12 mouse cellular contexts compared by ENCODE assay signal in the genomic region with DNA sequence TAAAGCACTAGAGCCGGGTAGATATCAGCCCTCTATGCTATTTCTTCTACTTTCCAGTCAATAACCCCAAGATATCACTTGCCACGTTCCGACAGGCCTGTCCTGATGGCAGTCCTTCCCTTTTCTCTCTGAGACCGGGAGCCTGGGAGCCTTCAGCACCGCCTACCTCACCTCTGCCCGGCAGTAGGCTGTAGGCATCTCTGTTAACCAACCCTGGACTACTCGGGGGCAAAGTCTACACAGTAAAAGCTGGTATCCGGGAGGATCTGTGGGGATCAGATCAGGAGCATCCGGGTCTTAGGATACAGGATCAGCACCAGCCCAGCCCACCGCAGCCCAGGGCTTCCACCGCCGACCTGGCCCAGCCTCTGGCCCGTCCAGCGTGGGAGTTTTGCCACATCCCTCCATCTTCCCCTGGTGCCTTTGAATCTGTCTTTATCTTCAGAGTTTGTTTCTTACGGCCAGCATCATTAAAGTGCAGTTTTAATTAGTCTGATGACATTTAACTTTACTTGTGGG. TPM values are rescaled to one million over a fixed set of nuclear protein-coding genes. Genes with fewer than 3 reads are reported as not detected.
A peak's percentile ranks its signal among the peaks of the same experiment; 100 is the strongest.
DNase-seq lines count a peak whose midpoint lies in the region; ATAC-seq and TF ChIP-seq lines count a peak whose summit lies in the region.
"Had no signal": no experiment of that assay in that cellular context is flagged by ENCODE, and none has a peak within 500 bp of the region (broad histone marks: within the 10 kb centered on the region; RNA-seq: fewer than 3 reads in every experiment).

No protein-coding gene starts in this region.

- H3K27ac ChIP-seq in heart, embryonic 11.5 days (ENCODE audit: low read depth, low read length), result peak overlapping the region; percentile 79; the same call in 1 of the 2 replicates
- no peak overlapping the region for H3K27ac ChIP-seq in midbrain, embryonic 11.5 days (ENCODE audit: low read depth, low read length)
- H3K27ac ChIP-seq in midbrain, postnatal 0 days (ENCODE audit: low read depth, low read length), result no peak overlapping the region
- H3K27ac ChIP-seq in stomach, embryonic 15.5 days, result no peak overlapping the region

- no peak for TF ChIP-seq CTCF in midbrain, postnatal 0 days (IDR thresholded peaks at IDR 0.05)

- no peaks in the 10 kb centered on the region for H3K9me3 ChIP-seq in heart, embryonic 11.5 days (replicated peaks; ENCODE audit: control insufficient read depth, low read length)
- no peaks in the 10 kb centered on the region for H3K9me3 ChIP-seq in midbrain, embryonic 11.5 days (ENCODE audit: control insufficient read depth, low read length)
- H3K9me3 ChIP-seq in midbrain, postnatal 0 days (ENCODE audit: low read length), result no peaks in the 10 kb centered on the region
- H3K9me3 ChIP-seq in stomach, embryonic 15.5 days, result no peaks in the 10 kb centered on the region

- 0 out of 2 replicates have a peak, but pooled peaks cover 3% of the 10 kb centered on the region for H3K36me3 ChIP-seq in heart, embryonic 11.5 days (ENCODE audit: control insufficient read depth, insufficient read depth, low read length)
- no peaks in the 10 kb centered on the region for H3K36me3 ChIP-seq in midbrain, embryonic 11.5 days (ENCODE audit: control insufficient read depth, insufficient read depth, low read length)
- peaks cover 2% of the 10 kb centered on the region; the same call in 1 of the 2 replicates for H3K36me3 ChIP-seq in midbrain, postnatal 0 days (ENCODE audit: insufficient read depth, low read length)
- no peaks in the 10 kb centered on the region for H3K36me3 ChIP-seq in stomach, embryonic 15.5 days

- peaks cover 48% of the 10 kb centered on the region for H3K4me1 ChIP-seq in heart, embryonic 11.5 days (ENCODE audit: control insufficient read depth, insufficient read depth, low read length)
- H3K4me1 ChIP-seq in midbrain, embryonic 11.5 days (ENCODE audit: control insufficient read depth, insufficient read depth, low read length), result peaks cover 12% of the 10 kb centered on the region; the same call in 1 of the 2 replicates
- H3K4me1 ChIP-seq in midbrain, postnatal 0 days (ENCODE audit: insufficient read depth, low read length), result 0 out of 2 replicates have a peak, but pooled peaks cover 2% of the 10 kb centered on the region
- peaks cover 57% of the 10 kb centered on the region for H3K4me1 ChIP-seq in stomach, embryonic 15.5 days

- ATAC-seq in heart, embryonic 11.5 days (replicated peaks; ENCODE audit: insufficient number of reproducible peaks, low FRiP score, low TSS enrichment), result no peak
- no peak for ATAC-seq in midbrain, embryonic 11.5 days (ENCODE audit: low FRiP score)
- ATAC-seq in midbrain, postnatal 0 days (ENCODE audit: low FRiP score), result no peak
- ATAC-seq in stomach, embryonic 15.5 days (ENCODE audit: insufficient read depth, low FRiP score, low read depth), result 0 out of 2 replicates have a peak, but pooled peaks have one; percentile 17
- ATAC-seq: forebrain, embryonic 16.5 days had no signal

- no peak overlapping the region for H3K4me2 ChIP-seq in heart, embryonic 11.5 days
- no peak overlapping the region for H3K4me2 ChIP-seq in midbrain, embryonic 11.5 days
- H3K4me2 ChIP-seq in midbrain, postnatal 0 days (ENCODE audit: low read depth, low read length, poor library complexity, severe bottlenecking), result no peak overlapping the region
- 0 out of 2 replicates have a peak overlapping the region, but pooled peaks have one; percentile 1 for H3K4me2 ChIP-seq in stomach, embryonic 15.5 days

- 59% methylated on average over 15 of the region's 15 CpGs for WGBS in heart, embryonic 11.5 days (ENCODE audit: insufficient replicate concordance)
- 82% methylated on average over 15 of the region's 15 CpGs for WGBS in midbrain, embryonic 11.5 days
- 76% methylated on average over 15 of the region's 15 CpGs for WGBS in midbrain, postnatal 0 days
- WGBS in stomach, embryonic 15.5 days, result 72% methylated on average over 15 of the region's 15 CpGs

- no peak overlapping the region for H3K9ac ChIP-seq in heart, embryonic 11.5 days (ENCODE audit: low read depth, low read length)
- H3K9ac ChIP-seq in midbrain, embryonic 11.5 days (ENCODE audit: low read length), result no peak overlapping the region
- no peak overlapping the region for H3K9ac ChIP-seq in midbrain, postnatal 0 days (replicated peaks; ENCODE audit: low read length, poor library complexity, severe bottlenecking)
- no peak overlapping the region for H3K9ac ChIP-seq in stomach, embryonic 15.5 days

- no peaks in the 10 kb centered on the region for H3K27me3 ChIP-seq in heart, embryonic 11.5 days (ENCODE audit: control insufficient read depth, insufficient read depth, low read length)
- H3K27me3 ChIP-seq in midbrain, embryonic 11.5 days (ENCODE audit: control insufficient read depth, insufficient read depth, low read length), result no peaks in the 10 kb centered on the region
- no peaks in the 10 kb centered on the region for H3K27me3 ChIP-seq in midbrain, postnatal 0 days (ENCODE audit: insufficient read depth, low read length)
- H3K27me3 ChIP-seq in stomach, embryonic 15.5 days (replicated peaks), result no peaks in the 10 kb centered on the region

- intact Hi-C loops in heart, postnatal 25 days (cut with DNase I), result no loop called here

- H3K4me3 ChIP-seq in heart, embryonic 11.5 days (ENCODE audit: low read depth, low read length), result no peak overlapping the region
- no peak overlapping the region for H3K4me3 ChIP-seq in midbrain, embryonic 11.5 days (ENCODE audit: low read depth, low read length)
- H3K4me3 ChIP-seq in midbrain, postnatal 0 days (ENCODE audit: low read depth, low read length), result no peak overlapping the region
- H3K4me3 ChIP-seq in stomach, embryonic 15.5 days (replicated peaks), result no peak overlapping the region

- DNase-seq in heart, postnatal 25 days (ENCODE audit: low spot score), result no peak
- peak; percentile 79 for DNase-seq in midbrain, embryonic 11.5 days (ENCODE audit: low spot score, missing footprints)
- DNase-seq in midbrain, postnatal 0 days (ENCODE audit: low spot score), result no peak
- DNase-seq in kidney, postnatal 25 days, result peak; percentile 60 to 85
- DNase-seq in thymus, postnatal 14 days, result no peak
- no peak for DNase-seq in right cerebral cortex, postnatal 25 days
- DNase-seq: thymus, postnatal 25 days had no signal

RNA-seq across cellular contexts. Expression of gene Pxn, which starts 16.6 kb away (rescaled TPM):
- 11.7 and 14.4 TPM in 2 replicates for polyA plus RNA-seq in heart, embryonic 11.5 days (2014; fragmentation: Nextera tagmentation; extraction: Ambion mirVana)
- total RNA-seq in heart, postnatal 25 days (2021), result 10 to 100 TPM; 34.4 to 39.5 TPM
- 7.3 and 7.7 TPM in 2 replicates for polyA plus RNA-seq in midbrain, embryonic 11.5 days (2014; fragmentation: Nextera tagmentation; extraction: Ambion mirVana)
- total RNA-seq in midbrain, postnatal 0 days (2014; rRNA removed), result 34.6 and 39.4 TPM in 2 replicates
- polyA plus RNA-seq in midbrain, postnatal 0 days (2015; fragmentation: Nextera tagmentation; extraction: Ambion mirVana), result 15.3 and 15.9 TPM in 2 replicates
- polyA plus RNA-seq in stomach, embryonic 15.5 days (2015; fragmentation: Nextera tagmentation; extraction: Ambion mirVana), result 37.0 and 43.0 TPM in 2 replicates

RNA-seq across cellular contexts. Expression of gene Rplp0, which starts 36.2 kb away (rescaled TPM):
- 1,182 and 1,275 TPM in 2 replicates for polyA plus RNA-seq in heart, embryonic 11.5 days (2014; fragmentation: Nextera tagmentation; extraction: Ambion mirVana)
- total RNA-seq in heart, postnatal 25 days (2021), result 100 to 1,000 TPM; 651 to 667 TPM
- 1,161 and 1,182 TPM in 2 replicates for polyA plus RNA-seq in midbrain, embryonic 11.5 days (2014; fragmentation: Nextera tagmentation; extraction: Ambion mirVana)
- 1,612 and 1,828 TPM in 2 replicates for total RNA-seq in midbrain, postnatal 0 days (2014; rRNA removed)
- 779 and 814 TPM in 2 replicates for polyA plus RNA-seq in midbrain, postnatal 0 days (2015; fragmentation: Nextera tagmentation; extraction: Ambion mirVana)
- polyA plus RNA-seq in stomach, embryonic 15.5 days (2015; fragmentation: Nextera tagmentation; extraction: Ambion mirVana), result 1,425 and 1,562 TPM in 2 replicates

RNA-seq across cellular contexts. Expression of gene Sirt4, which starts 38.5 kb away (rescaled TPM):
- polyA plus RNA-seq in heart, embryonic 11.5 days (2014; fragmentation: Nextera tagmentation; extraction: Ambion mirVana), result 15.8 and 19.2 TPM in 2 replicates
- 10 to 100 TPM; 16.8 to 18.5 TPM for total RNA-seq in heart, postnatal 25 days (2021)
- 16.2 and 18.9 TPM in 2 replicates for polyA plus RNA-seq in midbrain, embryonic 11.5 days (2014; fragmentation: Nextera tagmentation; extraction: Ambion mirVana)
- 19.5 and 25.6 TPM in 2 replicates for total RNA-seq in midbrain, postnatal 0 days (2014; rRNA removed)
- 22.4 and 27.0 TPM in 2 replicates for polyA plus RNA-seq in midbrain, postnatal 0 days (2015; fragmentation: Nextera tagmentation; extraction: Ambion mirVana)
- 21.7 and 26.6 TPM in 2 replicates for polyA plus RNA-seq in stomach, embryonic 15.5 days (2015; fragmentation: Nextera tagmentation; extraction: Ambion mirVana)

RNA-seq across cellular contexts. Expression of gene Gcn1l1, which starts 42.0 kb away (rescaled TPM):
- 29.7 and 33.5 TPM in 2 replicates for polyA plus RNA-seq in heart, embryonic 11.5 days (2014; fragmentation: Nextera tagmentation; extraction: Ambion mirVana)
- total RNA-seq in heart, postnatal 25 days (2021), result 10 to 100 TPM; 38.4 to 42.8 TPM
- 27.6 and 32.2 TPM in 2 replicates for polyA plus RNA-seq in midbrain, embryonic 11.5 days (2014; fragmentation: Nextera tagmentation; extraction: Ambion mirVana)
- 72.9 and 75.1 TPM in 2 replicates for total RNA-seq in midbrain, postnatal 0 days (2014; rRNA removed)
- 24.7 and 26.6 TPM in 2 replicates for polyA plus RNA-seq in midbrain, postnatal 0 days (2015; fragmentation: Nextera tagmentation; extraction: Ambion mirVana)
- 34.9 and 36.4 TPM in 2 replicates for polyA plus RNA-seq in stomach, embryonic 15.5 days (2015; fragmentation: Nextera tagmentation; extraction: Ambion mirVana)

RNA-seq across cellular contexts. Expression of gene Pla2g1b, which starts 57.0 kb away (rescaled TPM):
- polyA plus RNA-seq in heart, embryonic 11.5 days (2014; fragmentation: Nextera tagmentation; extraction: Ambion mirVana), result 1.0 and 1.2 TPM in 2 replicates
- not detected for total RNA-seq in heart, postnatal 25 days (2021)
- polyA plus RNA-seq in midbrain, embryonic 11.5 days (2014; fragmentation: Nextera tagmentation; extraction: Ambion mirVana), result not detected in 2 replicates
- not detected in 2 replicates for total RNA-seq in midbrain, postnatal 0 days (2014; rRNA removed)
- polyA plus RNA-seq in midbrain, postnatal 0 days (2015; fragmentation: Nextera tagmentation; extraction: Ambion mirVana), result not detected in 2 replicates
- 12.0 and 15.4 TPM in 2 replicates for polyA plus RNA-seq in stomach, embryonic 15.5 days (2015; fragmentation: Nextera tagmentation; extraction: Ambion mirVana)
- total RNA-seq: common myeloid progenitor, adult 5-6 weeks; granulocyte monocyte progenitor cell, adult 5-6 weeks had no signal
- polyA plus RNA-seq: forebrain, embryonic 16.5 days had no signal

Comparison
In these comparisons a context has a peak if more than half of its experiments do, and no peak if none do; other contexts are left out.
1. DNase-seq: peak in midbrain, embryonic 11.5 days (single experiment) and kidney, postnatal 25 days (2 of 2); none in heart, postnatal 25 days (single experiment), midbrain, postnatal 0 days (single experiment), thymus, postnatal 14 days (single experiment) and right cerebral cortex, postnatal 25 days (single experiment).